Mouse (Mus musculus) 3134 (cell line): ENCODE results near the gene Pmepa1.

ENCODE experiments used
- DNase-seq: peaks from one replicate; pipeline ENCODE4 v3.0.0-alpha.2; 2011; ENCODE audit warnings: low spot score; ENCODE audit not compliant: insufficient read length; ENCODE audit errors: extremely low read depth

Gene Pmepa1

GRCm38 (mm10) chr2:173232065-173232765 lies 44.1 kb downstream of the Pmepa1 start:
- no peak for DNase-seq

GRCm38 (mm10) chr2:173229578-173230224 lies 46.6 kb downstream of the Pmepa1 start:
- DNase-seq, result peak; percentile 63

- DNase-seq, result no peak
Measured at GRCm38 (mm10) chr2:173228567-173228966, 47.8 kb downstream of the Pmepa1 start.

GRCm38 (mm10) chr2:173226792-173227191 lies 49.5 kb downstream of the Pmepa1 start:
- no peak for DNase-seq

GRCm38 (mm10) chr2:173225906-173226305 lies 50.4 kb downstream of the Pmepa1 start:
- no peak for DNase-seq

GRCm38 (mm10) chr2:173224832-173225231 lies 51.5 kb downstream of the Pmepa1 start:
- no peak for DNase-seq

GRCm38 (mm10) chr2:173224097-173224496 lies 52.2 kb downstream of the Pmepa1 start:
- DNase-seq, result no peak

GRCm38 (mm10) chr2:173223496-173223895 lies 52.8 kb downstream of the Pmepa1 start:
- no peak for DNase-seq

GRCm38 (mm10) chr2:173220754-173221153 lies 55.6 kb downstream of the Pmepa1 start:
- DNase-seq, result no peak

GRCm38 (mm10) chr2:173219256-173219954 lies 56.9 kb downstream of the Pmepa1 start:
- DNase-seq, result no peak

GRCm38 (mm10) chr2:173218416-173219141 lies 57.8 kb downstream of the Pmepa1 start, which contains the start of gene Zbp1:
Gene Zbp1 (minus strand): TSS chr2:173218923.
- no peak for DNase-seq

- no peak for DNase-seq
Measured at GRCm38 (mm10) chr2:173217763-173218258, 58.5 kb downstream of the Pmepa1 start.

GRCm38 (mm10) chr2:173217246-173217645 lies 59.1 kb downstream of the Pmepa1 start:
- DNase-seq, result no peak

- no peak for DNase-seq
Measured at GRCm38 (mm10) chr2:173216840-173217239, 59.5 kb downstream of the Pmepa1 start.

- no peak for DNase-seq
Measured at GRCm38 (mm10) chr2:173212227-173212626, 64.1 kb downstream of the Pmepa1 start.

- DNase-seq, result no peak
Measured at GRCm38 (mm10) chr2:173209091-173209815, 67.1 kb downstream of the Pmepa1 start.

- DNase-seq, result no peak
Measured at GRCm38 (mm10) chr2:173207051-173207450, 69.3 kb downstream of the Pmepa1 start.

GRCm38 (mm10) chr2:173205563-173206099 lies 70.7 kb downstream of the Pmepa1 start:
- DNase-seq, result no peak

- no peak for DNase-seq
Measured at GRCm38 (mm10) chr2:173204671-173205070, 71.7 kb downstream of the Pmepa1 start.

GRCm38 (mm10) chr2:173203726-173204125 lies 72.6 kb downstream of the Pmepa1 start:
- DNase-seq, result no peak
